In genomic region chr6:124913721-124914285, GRCm38 (mm10) we compare ENCODE assay signal across 10 mouse cellular contexts. TPM values are rescaled to one million over a fixed set of nuclear protein-coding genes. Genes with fewer than 3 reads are reported as not detected.
DNase-seq lines count a peak whose midpoint lies in the region; ATAC-seq and TF ChIP-seq lines count a peak whose summit lies in the region.
"Had no signal": no experiment of that assay in that cellular context is flagged by ENCODE, and none has a peak within 500 bp of the region (broad histone marks: within the 10 kb centered on the region; RNA-seq: fewer than 3 reads in every experiment).

No protein-coding gene starts in this region.

- H3K4me2 ChIP-seq in lung, embryonic 15.5 days, result no peak overlapping the region
- H3K4me2 ChIP-seq in stomach, postnatal 0 days (replicated peaks; ENCODE audit: low read depth), result no peak overlapping the region

- H3K36me3 ChIP-seq in lung, embryonic 15.5 days, result peaks cover 24% of the 10 kb centered on the region
- peaks cover 13% of the 10 kb centered on the region for H3K36me3 ChIP-seq in stomach, postnatal 0 days (ENCODE audit: control insufficient read depth, insufficient read depth, low read length)

- peaks cover 19% of the 10 kb centered on the region; the same call in 1 of the 2 replicates for H3K27me3 ChIP-seq in lung, embryonic 15.5 days
- no peaks in the 10 kb centered on the region for H3K27me3 ChIP-seq in stomach, postnatal 0 days (ENCODE audit: control insufficient read depth, insufficient read depth, low read length)

- H3K4me3 ChIP-seq in lung, embryonic 15.5 days, result no peak overlapping the region
- no peak overlapping the region for H3K4me3 ChIP-seq in stomach, postnatal 0 days (ENCODE audit: low read depth, low read length)

- no peak for TF ChIP-seq CTCF in stomach, postnatal 0 days (IDR thresholded peaks at IDR 0.05; ENCODE audit: low read depth)

- no peak overlapping the region for H3K9ac ChIP-seq in lung, embryonic 15.5 days
- peak overlapping the region; percentile 27; the same call in 1 of the 2 replicates for H3K9ac ChIP-seq in stomach, postnatal 0 days (ENCODE audit: low read length)

- no peak for TF ChIP-seq EP300 in stomach, postnatal 0 days (optimal IDR thresholded peaks at IDR 0.05)

- peak; percentile 42 for DNase-seq in adrenal gland, adult 2 months
- DNase-seq in adrenal gland, postnatal 4 days (ENCODE audit: low spot score in 2 of 2), result no peak
- DNase-seq in lung, adult 18-20 months, result no peak
- peak; percentile 41 for DNase-seq in kidney, postnatal 14 days
- DNase-seq in stomach, postnatal 0 days (ENCODE audit: low spot score), result no peak
- DNase-seq in ovary, postnatal 36 days (ENCODE audit: low spot score), result no peak
- DNase-seq in thymus, postnatal 14 days, result no peak
- DNase-seq: cerebellum, postnatal 10 days had no signal

- peak overlapping the region; percentile 34; the same call in 1 of the 2 replicates for H3K27ac ChIP-seq in lung, embryonic 15.5 days
- H3K27ac ChIP-seq in stomach, postnatal 0 days (replicated peaks), result 0 out of 2 replicates have a peak overlapping the region, but pooled peaks have one; percentile 2

- H3K4me1 ChIP-seq in lung, embryonic 15.5 days, result peaks cover 59% of the 10 kb centered on the region
- H3K4me1 ChIP-seq in stomach, postnatal 0 days (replicated peaks; ENCODE audit: control insufficient read depth, insufficient read depth), result peaks cover 18% of the 10 kb centered on the region

- WGBS in lung, embryonic 15.5 days, result 65% methylated on average over 14 of the region's 14 CpGs
- 66% methylated on average over 13 of the region's 14 CpGs for WGBS in stomach, postnatal 0 days

- H3K9me3 ChIP-seq in lung, embryonic 15.5 days, result no peaks in the 10 kb centered on the region
- no peaks in the 10 kb centered on the region for H3K9me3 ChIP-seq in stomach, postnatal 0 days (ENCODE audit: control insufficient read depth, low read length)

- ATAC-seq in lung, embryonic 15.5 days (ENCODE audit: borderline replicate concordance, extremely low read depth, low FRiP score, low TSS enrichment), result no peak
- no peak for ATAC-seq in stomach, postnatal 0 days (ENCODE audit: low FRiP score, low TSS enrichment)
- ATAC-seq: inflammation-experienced regulatory T-cells, adult 6 months had no signal

RNA-seq across cellular contexts. Expression of gene Lag3, which starts 2.3 kb away (rescaled TPM):
- total RNA-seq in adrenal gland, adult 2 months (2021), result 1 to 10 TPM; 1.1 to 1.5 TPM
- polyA plus RNA-seq in adrenal gland, adult 2 months (2012; rRNA removed), result 2.1 and 2.5 TPM in 2 replicates
- total RNA-seq in adrenal gland, postnatal 4 days (2021), result 1 to 10 TPM; 1.5 to 1.7 TPM
- polyA plus RNA-seq in lung, embryonic 15.5 days (2015; fragmentation: Nextera tagmentation; extraction: Ambion mirVana), result 2.3 TPM in 2 replicates
- 0.93 and 1.4 TPM in 2 replicates for polyA plus RNA-seq in stomach, postnatal 0 days (2015; fragmentation: Nextera tagmentation; extraction: Ambion mirVana)

RNA-seq across cellular contexts. Expression of gene Ptms, which starts 6.1 kb away (rescaled TPM):
- total RNA-seq in adrenal gland, adult 2 months (2021), result 100 to 1,000 TPM; 828 to 858 TPM
- 2,208 and 2,873 TPM in 2 replicates for polyA plus RNA-seq in adrenal gland, adult 2 months (2012; rRNA removed)
- total RNA-seq in adrenal gland, postnatal 4 days (2021), result 100 to 1,000 TPM; 692 to 728 TPM
- polyA plus RNA-seq in lung, embryonic 15.5 days (2015; fragmentation: Nextera tagmentation; extraction: Ambion mirVana), result 454 and 458 TPM in 2 replicates
- polyA plus RNA-seq in stomach, postnatal 0 days (2015; fragmentation: Nextera tagmentation; extraction: Ambion mirVana), result 260 and 276 TPM in 2 replicates

RNA-seq across cellular contexts. Expression of gene Mlf2, which starts 17.4 kb away (rescaled TPM):
- total RNA-seq in adrenal gland, adult 2 months (2021), result 100 to 1,000 TPM; 269 to 320 TPM
- polyA plus RNA-seq in adrenal gland, adult 2 months (2012; rRNA removed), result 390 and 451 TPM in 2 replicates
- total RNA-seq in adrenal gland, postnatal 4 days (2021), result 100 to 1,000 TPM; 257 to 265 TPM
- 378 and 389 TPM in 2 replicates for polyA plus RNA-seq in lung, embryonic 15.5 days (2015; fragmentation: Nextera tagmentation; extraction: Ambion mirVana)
- polyA plus RNA-seq in stomach, postnatal 0 days (2015; fragmentation: Nextera tagmentation; extraction: Ambion mirVana), result 312 and 330 TPM in 2 replicates

RNA-seq across cellular contexts. Expression of gene Cd4, which starts 25.8 kb away (rescaled TPM):
- total RNA-seq in adrenal gland, adult 2 months (2021), result under 1 TPM; 0.31 to 0.55 TPM
- polyA plus RNA-seq in adrenal gland, adult 2 months (2012; rRNA removed), result 0.52 and 0.61 TPM in 2 replicates
- total RNA-seq in adrenal gland, postnatal 4 days (2021), result under 1 TPM; 0.62 to 0.84 TPM
- polyA plus RNA-seq in lung, embryonic 15.5 days (2015; fragmentation: Nextera tagmentation; extraction: Ambion mirVana), result 0.08 and 0.26 TPM in 2 replicates
- polyA plus RNA-seq in stomach, postnatal 0 days (2015; fragmentation: Nextera tagmentation; extraction: Ambion mirVana), result 0.45 and 0.65 TPM in 2 replicates

RNA-seq across cellular contexts. Expression of gene Gpr162, which starts 50.0 kb away (rescaled TPM):
- 1 to 10 TPM; 1.1 to 2.5 TPM for total RNA-seq in adrenal gland, adult 2 months (2021)
- polyA plus RNA-seq in adrenal gland, adult 2 months (2012; rRNA removed), result 1.9 and 2.4 TPM in 2 replicates
- 1 to 10 TPM; 5.1 to 5.6 TPM for total RNA-seq in adrenal gland, postnatal 4 days (2021)
- polyA plus RNA-seq in lung, embryonic 15.5 days (2015; fragmentation: Nextera tagmentation; extraction: Ambion mirVana), result 0.54 and 0.59 TPM in 2 replicates
- 0.45 and 0.87 TPM in 2 replicates for polyA plus RNA-seq in stomach, postnatal 0 days (2015; fragmentation: Nextera tagmentation; extraction: Ambion mirVana)

Comparison
In these comparisons a context has a peak if more than half of its experiments do, and no peak if none do; other contexts are left out.
1. DNase-seq: peak in adrenal gland, adult 2 months (single experiment) and kidney, postnatal 14 days (single experiment); none in adrenal gland, postnatal 4 days (0 of 2), lung, adult 18-20 months (0 of 2), stomach, postnatal 0 days (single experiment), ovary, postnatal 36 days (single experiment) and thymus, postnatal 14 days (single experiment).